Mouse (Mus musculus): Measurements from ENCODE around the gene Tuba1c.

DNA sequence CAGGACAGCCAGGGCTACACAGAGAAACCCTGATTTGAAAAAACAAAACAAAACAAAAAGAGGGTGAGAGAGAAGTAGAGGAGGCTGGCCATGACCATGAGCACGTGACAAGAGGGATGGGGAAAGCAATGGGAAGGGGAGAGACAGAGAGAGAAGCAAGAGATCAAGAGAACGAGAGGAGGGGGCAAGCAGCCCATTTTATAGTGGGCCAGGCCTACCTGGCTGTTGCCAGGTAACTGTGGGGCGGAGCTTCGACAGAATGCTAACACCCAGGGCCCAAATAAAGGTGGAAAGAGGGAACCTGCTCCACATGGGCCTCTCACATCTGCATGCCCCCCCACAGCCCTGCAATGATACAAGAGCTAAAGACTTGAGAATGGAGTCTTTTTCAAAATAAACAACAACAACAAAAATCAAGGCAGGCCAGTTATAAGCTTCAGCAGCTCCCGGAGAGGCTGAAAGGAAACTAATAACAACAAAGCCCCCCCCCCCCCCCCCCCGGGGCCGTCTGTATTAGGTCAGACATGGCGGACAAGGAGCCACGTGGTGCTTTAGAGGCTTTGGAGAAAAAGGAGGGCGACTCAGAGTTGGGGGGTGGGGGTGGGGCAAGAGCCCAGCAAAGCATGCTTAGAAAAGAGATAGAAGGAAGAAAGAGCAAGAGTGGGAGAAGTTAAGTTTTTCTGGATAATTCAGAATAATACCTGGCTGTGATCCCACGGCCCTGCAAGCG is 39.8 kb upstream of the Tuba1c start:
- TF ChIP-seq POLR2A (IDR thresholded peaks at IDR 0.05; ENCODE audit: borderline replicate concordance, extremely low read depth, low read depth, low read length) = no peak
- no peak for TF ChIP-seq CTCF (IDR thresholded peaks at IDR 0.05; ENCODE audit: insufficient read depth, low read length)
